Mouse (Mus musculus) MEL (cell line): ENCODE data around the gene Maml3.

Source experiments
- EP300 ChIP-seq, 2 experiments: IDR thresholded peaks; 2 replicates each; pipeline ENCODE4 v1.6.1; 2011; ENCODE audit warnings: improper control_type of control experiment in 2 of 2, low read length in 2 of 2, low read depth in 1 of 2, mild to moderate bottlenecking in 1 of 2
- POLR2AphosphoS2 ChIP-seq: IDR thresholded peaks from 2 replicates; pipeline ENCODE4 v1.6.1; 2011; ENCODE audit warnings: low read length, improper control_type of control experiment
- TAL1 ChIP-seq: IDR thresholded peaks from 2 replicates; pipeline ENCODE4 v1.6.1; 2012; ENCODE audit warnings: mild to moderate bottlenecking, inconsistent platforms, low read length, moderate library complexity, mixed read lengths

- no peak for TF ChIP-seq TAL1
- TF ChIP-seq EP300 (IDR thresholded peaks at IDR 0.05; ENCODE audit: low read depth in 1 of 2, low read length in 2 of 2) = no peak
- no peak for TF ChIP-seq POLR2AphosphoS2
Observed at GRCm38 (mm10) chr3:51841598-51841997, 263.3 kb downstream of the Maml3 start.
